Mouse (Mus musculus): ENCODE results near the gene Wdr61.
"Not testable (repeated sequence)": the region's sequence is repeated elsewhere in the genome, so short reads cannot be mapped to it uniquely, and the experiment has no call there.

Gene Wdr61

GRCm38 (mm10) chr9:54722596-54722995 is 11.7 kb downstream of the Wdr61 start:
- no peak for DNase-seq

GRCm38 (mm10) chr9:54722156-54722555 is 12.2 kb downstream of the Wdr61 start:
- DNase-seq: no peak

DNA sequence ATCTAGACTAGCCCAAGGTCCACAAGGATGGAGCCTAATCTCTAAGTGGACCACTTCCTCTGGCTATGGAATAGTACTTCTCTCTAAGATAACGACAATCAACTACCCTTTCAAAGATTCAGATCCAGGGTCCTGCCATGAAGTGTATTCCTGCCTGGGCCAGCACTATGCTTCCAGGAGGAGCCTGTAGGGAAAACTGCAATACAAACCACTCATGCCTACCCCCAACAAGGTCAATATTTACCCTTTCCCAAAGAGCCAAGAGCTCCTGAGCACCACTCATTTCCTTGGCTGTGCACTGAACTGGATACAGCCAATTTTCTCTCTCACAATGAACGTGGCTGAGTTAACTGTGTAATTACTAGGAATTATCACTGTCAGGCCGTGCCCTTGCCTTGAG is 16.8 kb downstream of the Wdr61 start:
- peak; percentile 69 for DNase-seq

- DNase-seq: no peak
Measured at GRCm38 (mm10) chr9:54715776-54716175, 18.5 kb downstream of the Wdr61 start.

- no peak for DNase-seq
Measured at GRCm38 (mm10) chr9:54708085-54708484, 26.2 kb downstream of the Wdr61 start.

DNA sequence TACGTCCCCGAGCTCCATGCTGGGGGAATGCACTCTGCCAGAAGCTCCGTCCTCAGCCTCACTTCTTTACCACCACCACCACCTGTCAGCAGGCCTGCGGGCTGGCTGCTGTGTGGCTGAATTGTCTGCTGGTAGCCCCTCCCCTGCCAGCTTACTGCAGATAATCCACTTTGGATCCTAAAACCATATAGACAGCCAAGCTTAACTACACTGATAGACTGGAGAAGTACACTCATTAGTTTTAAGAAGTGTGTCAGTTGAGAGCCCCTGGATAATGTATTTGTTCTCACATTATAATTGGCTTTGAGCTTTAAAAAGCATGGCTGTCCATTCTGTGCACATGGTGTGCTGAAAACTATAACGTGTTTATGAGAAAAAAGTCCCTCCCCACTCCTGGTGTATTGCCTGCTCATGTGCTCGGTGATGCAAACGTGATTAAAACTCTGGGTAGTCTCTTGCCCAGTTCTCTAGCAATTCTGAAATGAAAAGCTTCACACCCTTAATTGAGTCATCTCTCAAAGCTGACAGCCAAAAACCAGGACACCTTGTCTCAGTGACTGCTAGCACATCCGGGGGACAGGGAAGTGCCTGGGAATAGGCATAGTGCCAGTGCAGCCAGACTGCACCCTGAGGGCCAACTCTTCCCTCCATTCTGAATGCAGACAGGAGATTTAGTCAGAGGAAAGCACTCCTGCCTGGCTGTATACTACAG is 26.9 kb downstream of the Wdr61 start:
- DNase-seq: no peak

GRCm38 (mm10) chr9:54705561-54705960 is 28.8 kb downstream of the Wdr61 start:
- no peak for DNase-seq

DNA sequence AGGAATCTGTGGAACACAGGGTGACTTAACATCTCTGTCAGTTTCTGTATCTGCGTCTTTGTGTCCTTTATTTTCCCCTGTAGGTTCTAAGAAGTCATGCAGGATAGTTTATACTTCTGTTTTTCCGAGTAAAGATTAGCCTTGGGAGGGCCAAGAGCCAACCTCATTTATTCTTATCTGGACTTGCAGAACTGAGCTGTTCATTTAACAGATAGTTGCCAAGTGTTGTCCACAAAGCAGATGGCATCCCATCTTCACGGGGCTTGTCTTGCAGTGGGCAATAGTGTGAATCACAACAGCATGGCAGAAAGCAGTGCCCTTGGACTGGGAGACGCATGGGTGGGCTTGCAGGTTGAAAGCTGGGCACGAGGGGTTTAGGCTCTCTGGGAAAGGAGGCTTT is 30.0 kb downstream of the Wdr61 start:
- no peak for DNase-seq

- DNase-seq: no peak
Measured at GRCm38 (mm10) chr9:54702581-54702980, 31.7 kb downstream of the Wdr61 start.

DNA sequence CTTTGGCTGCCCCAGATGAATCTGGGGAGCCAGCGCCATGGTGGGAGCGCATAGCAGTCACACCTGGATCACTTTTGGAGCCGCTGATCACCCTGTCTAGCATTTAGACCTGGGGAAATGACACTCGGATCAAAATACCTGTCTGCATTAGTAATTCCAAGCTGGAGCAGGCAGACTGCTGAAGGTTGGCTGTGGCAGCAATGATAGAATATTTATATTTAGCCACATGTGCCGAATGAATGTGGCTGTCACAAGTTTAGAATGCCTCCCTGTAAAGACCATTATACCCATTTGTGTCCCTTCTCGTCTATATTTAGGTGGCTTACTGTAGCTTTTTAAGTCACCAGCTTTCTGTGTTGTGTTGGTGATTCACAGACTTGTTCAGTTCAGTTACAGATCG is 33.6 kb downstream of the Wdr61 start:
- no peak for DNase-seq

- peak; percentile 34 for DNase-seq
Measured at GRCm38 (mm10) chr9:54700174-54700475, 34.2 kb downstream of the Wdr61 start.

GRCm38 (mm10) chr9:54699345-54700173 is 34.8 kb downstream of the Wdr61 start:
- peak; percentile 82 for DNase-seq

DNA sequence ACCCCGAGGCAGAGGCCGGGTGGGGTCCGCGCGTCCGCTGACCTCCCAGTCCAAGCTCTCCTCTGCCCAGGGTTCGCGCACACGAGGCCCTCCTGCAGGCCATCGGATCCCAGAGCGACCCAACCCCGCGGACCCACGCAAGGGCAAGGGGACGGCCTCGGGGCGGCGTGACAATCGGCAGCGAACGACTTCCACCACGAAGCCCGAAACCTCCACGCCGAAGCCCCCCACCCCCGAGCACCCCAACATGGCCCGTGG is 35.3 kb downstream of the Wdr61 start:
- no peak for DNase-seq

- DNase-seq: peak; percentile 13
Measured at GRCm38 (mm10) chr9:54698318-54699086, 35.8 kb downstream of the Wdr61 start, which contains the start of gene Dnaja4. Gene Dnaja4 (plus strand): TSS chr9:54698873.

- peak; percentile 24 for DNase-seq
Measured at GRCm38 (mm10) chr9:54691241-54691805, 43.0 kb downstream of the Wdr61 start.

GRCm38 (mm10) chr9:54690697-54691096 is 43.6 kb downstream of the Wdr61 start:
- not testable (repeated sequence) for DNase-seq

GRCm38 (mm10) chr9:54689446-54689845 is 44.9 kb downstream of the Wdr61 start:
- no peak for DNase-seq

DNA sequence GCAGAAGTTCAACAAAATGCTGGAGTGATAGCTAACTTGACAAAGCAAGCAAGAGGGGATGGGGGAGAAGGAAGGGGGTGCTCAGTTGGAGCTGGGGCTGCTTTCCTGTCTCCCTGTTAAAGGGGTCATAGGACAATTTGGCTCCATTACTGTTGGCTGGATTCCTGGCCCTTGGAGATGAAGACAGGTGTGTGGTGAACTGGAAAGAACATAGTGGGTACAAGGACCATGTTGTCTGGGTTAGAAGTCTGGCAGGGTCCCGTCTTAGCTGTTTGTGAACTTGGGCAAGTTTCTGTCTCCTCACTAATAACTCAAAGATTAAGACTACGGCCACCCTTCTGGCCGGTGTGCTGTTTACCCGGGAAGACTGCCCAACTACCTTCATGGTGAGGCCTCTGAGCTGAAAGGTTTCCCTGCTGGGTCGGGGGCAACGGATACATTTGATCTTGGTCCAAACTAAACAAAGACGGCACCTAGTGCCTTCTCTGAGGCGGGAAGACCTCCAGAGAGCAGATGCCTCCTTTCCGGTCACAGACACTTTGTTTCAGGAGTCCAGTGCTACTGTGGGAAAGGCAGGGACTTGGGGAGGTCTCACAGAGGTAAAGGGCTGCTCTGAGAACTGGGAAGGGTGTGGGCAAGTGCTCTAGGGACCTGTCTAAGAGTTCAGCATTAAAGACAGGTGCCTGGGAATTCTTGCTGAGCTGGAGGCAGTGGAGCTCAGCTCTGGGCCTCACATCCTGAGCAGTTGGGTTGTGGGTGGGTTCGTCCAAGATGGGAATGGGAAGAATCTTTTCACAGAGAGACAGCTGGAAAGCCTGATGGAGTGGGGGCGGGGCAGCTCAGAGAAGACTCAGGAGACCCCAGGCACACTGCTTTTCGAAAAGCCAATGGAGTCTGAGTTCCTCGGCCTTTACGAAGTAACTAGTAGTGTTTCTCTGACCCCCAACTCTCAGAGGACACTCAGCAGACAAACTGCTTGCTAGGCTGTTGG is 46.8 kb downstream of the Wdr61 start:
- no peak for DNase-seq

GRCm38 (mm10) chr9:54683814-54684605 is 50.3 kb downstream of the Wdr61 start:
- no peak for DNase-seq

- no peak for DNase-seq
Measured at GRCm38 (mm10) chr9:54682846-54683245, 51.5 kb downstream of the Wdr61 start.

DNA sequence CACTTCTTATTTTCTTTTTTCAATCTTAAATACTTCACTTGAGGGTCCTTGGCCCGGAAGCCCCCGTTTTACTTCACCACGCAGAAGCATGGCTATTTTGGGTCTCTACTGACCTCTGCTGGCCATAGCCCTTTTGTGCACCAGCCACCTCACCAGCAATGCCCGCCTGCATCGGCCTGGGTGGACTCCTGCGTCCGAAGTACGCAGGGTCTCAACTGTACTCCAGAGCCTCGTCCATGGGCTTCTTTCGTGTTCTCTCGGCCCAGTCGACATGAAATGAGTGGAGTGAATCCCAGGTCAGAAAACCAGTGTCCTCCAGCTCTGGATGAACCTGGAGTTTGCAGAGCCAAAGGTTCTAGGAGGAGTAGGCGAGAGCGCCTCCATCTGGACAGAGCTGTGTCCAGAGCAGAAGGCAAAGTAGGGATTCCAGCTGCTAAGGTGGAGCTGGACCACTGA is 57.8 kb downstream of the Wdr61 start:
- peak; percentile 81 for DNase-seq
